Mouse (Mus musculus): ENCODE results near the gene Mgat4a.
A peak's percentile ranks its signal among the peaks of the same experiment; 100 is the strongest.

DNA sequence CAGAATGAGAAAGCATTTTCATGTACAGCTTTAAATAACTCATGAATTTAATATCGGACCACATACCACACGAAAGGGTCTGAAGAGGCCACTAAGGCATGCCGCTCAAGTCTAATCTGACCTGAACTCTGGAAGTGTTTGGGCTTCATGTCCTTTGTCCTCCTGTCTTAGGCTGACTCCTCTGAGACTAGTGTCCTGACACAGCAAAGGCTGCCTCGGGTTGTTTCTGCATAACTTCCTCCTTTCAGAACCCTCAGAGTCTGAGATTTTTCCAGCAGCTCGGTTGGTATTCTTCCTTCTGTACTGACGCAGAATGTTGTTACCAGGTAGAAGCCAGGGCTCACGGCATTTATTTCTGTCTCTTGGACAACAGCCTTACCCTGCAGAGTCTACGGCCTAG, 66.8 kb downstream of the Mgat4a start:
- TF ChIP-seq ZKSCAN1 (IDR thresholded peaks at IDR 0.05; ENCODE audit: low read depth, low read length), result no peak
- TF ChIP-seq RCOR1 (IDR thresholded peaks at IDR 0.05; ENCODE audit: low read depth, low read length), result peak; percentile 35; the same call in 1 of the 2 replicates
- TF ChIP-seq CTCF (IDR thresholded peaks at IDR 0.05 in 2 of 3, conservative IDR thresholded peaks at IDR 0.05 in 1 of 3; ENCODE audit: control insufficient read depth in 1 of 3, insufficient read depth in 1 of 3, low read depth in 2 of 3, low read length in 3 of 3, poor library complexity in 1 of 3, severe bottlenecking in 1 of 3), result no peak
- no peak for TF ChIP-seq USF2 (IDR thresholded peaks at IDR 0.05; ENCODE audit: borderline replicate concordance in 1 of 2, insufficient read depth in 1 of 2, low read depth in 1 of 2, low read length in 2 of 2)
- TF ChIP-seq SIN3A (IDR thresholded peaks at IDR 0.05; ENCODE audit: low read length), result no peak

Data from MEL (cell line).